Mouse (Mus musculus) erythroblast, embryonic 14.5 days (primary cell): ENCODE results near the gene Pnldc1.

ENCODE experiments used
- GATA1 ChIP-seq: IDR thresholded peaks from 2 replicates; pipeline ENCODE4 v1.6.1; 2012; ENCODE audit warnings: low read length, inconsistent platforms, mixed read lengths
- TAL1 ChIP-seq: IDR thresholded peaks from 3 replicates; pipeline ENCODE4 v1.6.1; 2012; ENCODE audit warnings: low read length, inconsistent platforms, mixed read lengths

DNA sequence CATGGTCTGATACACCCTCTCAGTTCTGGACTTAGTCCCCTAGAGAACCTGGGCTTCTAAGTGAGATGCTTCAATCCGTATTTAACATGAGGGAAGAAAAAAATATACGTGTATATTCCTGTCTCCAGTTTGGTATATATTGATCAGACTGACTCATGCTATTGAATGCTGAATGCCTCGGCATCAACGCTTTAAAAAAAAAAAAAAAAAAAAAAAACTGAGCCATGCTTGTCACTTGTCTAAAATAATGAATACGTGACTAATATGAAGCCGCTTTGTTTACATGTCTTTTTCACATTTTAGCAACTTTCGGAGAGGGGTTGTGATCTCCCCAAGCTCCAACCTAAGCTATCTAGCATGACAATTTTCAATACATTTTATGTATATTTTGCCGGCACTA, 361 bp upstream of the Pnldc1 start:
- TF ChIP-seq GATA1 (no peak), TAL1 (no peak)
